Mouse (Mus musculus) frontal cortex, postnatal 25 days (tissue): ENCODE data around the gene Mark2.

ENCODE experiments used
- DNase-seq, 2 experiments: peaks; one replicate each; pipeline ENCODE4 v3.0.0; 2022; ENCODE audit warnings: low spot score in 2 of 2

Gene Mark2

GRCm38 (mm10) chr19:7267091-7267741 is 74.4 kb downstream of the Mark2 start, which contains the start of gene Rcor2:
Gene Rcor2 (plus strand): TSS chr19:7267325.
- no peak for DNase-seq

- DNase-seq, result no peak
These were observed 75.2 kb downstream of the Mark2 start for GRCm38 (mm10) chr19:7266421-7266831.

- DNase-seq, result no peak
These were observed 76.0 kb downstream of the Mark2 start for GRCm38 (mm10) chr19:7265478-7266191.

GRCm38 (mm10) chr19:7264766-7265331 is 76.8 kb downstream of the Mark2 start:
- DNase-seq, result no peak

- DNase-seq, result peak in 1 of 2 experiments; percentile 62
These were observed 77.4 kb downstream of the Mark2 start for GRCm38 (mm10) chr19:7264088-7264765.

- DNase-seq, result no peak
These were observed 79.1 kb downstream of the Mark2 start for GRCm38 (mm10) chr19:7262592-7262991.

GRCm38 (mm10) chr19:7261964-7262363 is 79.7 kb downstream of the Mark2 start:
- DNase-seq, result no peak

GRCm38 (mm10) chr19:7261476-7261875 is 80.2 kb downstream of the Mark2 start:
- DNase-seq, result no peak

GRCm38 (mm10) chr19:7257881-7258280 is 83.8 kb downstream of the Mark2 start:
- DNase-seq, result no peak

GRCm38 (mm10) chr19:7246021-7246420 is 95.6 kb downstream of the Mark2 start:
- no peak for DNase-seq

- DNase-seq, result peak; percentile 83 to 87
These were observed 100.6 kb downstream of the Mark2 start, which contains the start of gene Naa40 for GRCm38 (mm10) chr19:7240782-7241690. Gene Naa40 (minus strand): TSS chr19:7241183.

- no peak for DNase-seq
These were observed 101.4 kb downstream of the Mark2 start for GRCm38 (mm10) chr19:7240291-7240690.

- no peak for DNase-seq
These were observed 102.1 kb downstream of the Mark2 start for GRCm38 (mm10) chr19:7239574-7239973.

- no peak for DNase-seq
These were observed 104.9 kb downstream of the Mark2 start for GRCm38 (mm10) chr19:7236742-7237141.

- no peak for DNase-seq
These were observed 105.6 kb downstream of the Mark2 start for GRCm38 (mm10) chr19:7236011-7236410.

- no peak for DNase-seq
These were observed 106.2 kb downstream of the Mark2 start for GRCm38 (mm10) chr19:7235461-7235860.

- peak; percentile 55 to 69 for DNase-seq
These were observed 107.0 kb downstream of the Mark2 start for GRCm38 (mm10) chr19:7234537-7235221.

- no peak for DNase-seq
These were observed 115.1 kb downstream of the Mark2 start for GRCm38 (mm10) chr19:7226511-7226914.
